Mouse (Mus musculus) embryonic facial prominence, embryonic 11.5 days (tissue): ENCODE results near the gene Mill2. TPM values are rescaled to one million over a fixed set of nuclear protein-coding genes. Genes with fewer than 3 reads are reported as not detected.

Experiments used
- ATAC-seq: fragments of 200-750 bp; cut with Nextera tagmentation; replicated peaks from 2 replicates; pipeline ENCODE4 v1.8.0; 2017; ENCODE audit warnings: low read depth; ENCODE audit not compliant: insufficient number of reproducible peaks, low FRiP score, low TSS enrichment
- DNase-seq: peaks from one replicate; pipeline ENCODE4 v3.0.0-alpha.2; 2015; ENCODE audit warnings: low spot score
- H3K27ac ChIP-seq: fragments of 300-500 bp; sonication (generic); replicated peaks from 2 replicates; pipeline ENCODE4 v1.5.1; 2014; ENCODE audit warnings: mild to moderate bottlenecking, low read depth, low read length, control low read depth
- H3K27me3 ChIP-seq: fragments of 300-500 bp; sonication (generic); 2 replicates; pipeline ENCODE4 v1.6.1; 2014; ENCODE audit warnings: mild to moderate bottlenecking, low read length, moderate library complexity, mixed read lengths; ENCODE audit not compliant: control insufficient read depth, insufficient read depth
- H3K36me3 ChIP-seq: fragments of 300-500 bp; sonication (generic); replicated peaks from 2 replicates; pipeline ENCODE4 v1.6.1; 2014; ENCODE audit warnings: low read depth, mild to moderate bottlenecking, low read length, moderate library complexity, mixed read lengths; ENCODE audit not compliant: control insufficient read depth, insufficient read depth
- H3K4me1 ChIP-seq: fragments of 300-500 bp; sonication (generic); 2 replicates; pipeline ENCODE4 v1.6.1; 2014; ENCODE audit warnings: low read length, mixed read lengths; ENCODE audit not compliant: control insufficient read depth, insufficient read depth
- H3K4me2 ChIP-seq: fragments of 300-500 bp; sonication (generic); 2 replicates; pipeline ENCODE4 v1.6.1; 2014; ENCODE audit warnings: low read depth, mild to moderate bottlenecking, control low read depth, low read length, moderate library complexity
- H3K4me3 ChIP-seq: fragments of 300-500 bp; sonication (generic); 2 replicates; pipeline ENCODE4 v1.5.1; 2014; ENCODE audit warnings: low read depth, low read length, control low read depth
- H3K9ac ChIP-seq: fragments of 300-500 bp; sonication (generic); replicated peaks from 2 replicates; pipeline ENCODE4 v1.6.1; 2014; ENCODE audit warnings: mild to moderate bottlenecking, control low read depth, low read length
- H3K9me3 ChIP-seq: fragments of 300-500 bp; sonication (generic); replicated peaks from 2 replicates; pipeline ENCODE4 v1.6.1; 2016; ENCODE audit warnings: mild to moderate bottlenecking, low read length, inconsistent platforms, mixed read lengths; ENCODE audit not compliant: control insufficient read depth
- WGBS: fragments of 180-500 bp; shearing (Covaris S2); extraction: QIAGEN DNeasy Blood & Tissue Kit; methylation state at CpG from one replicate; pipeline ENCODE4 v1.1.7; 2014; 5-methylcytosine and 5-hydroxymethylcytosine counted together
- polyA plus RNA-seq: library from polyadenylated mRNA; unstranded; fragments of >200 nt; fragmentation: Nextera tagmentation; extraction: Ambion mirVana; gene quantifications from 2 replicates; pipeline ENCODE4 v1.2.1, GENCODE M21; 2014

Gene Mill2
- polyA plus RNA-seq, 1 experiment from 2014 or later: 0.20 TPM

GRCm38 (mm10) chr7:18828592-18828991 is 11.2 kb upstream of the Mill2 start:
- Histone ChIP-seq H3K27me3 (no peaks in the 10 kb centered on the region), H3K4me2 (no peak overlapping the region), H3K9ac (no peak overlapping the region), H3K27ac (no peak overlapping the region), H3K36me3 (no peaks in the 10 kb centered on the region), H3K9me3 (no peaks in the 10 kb centered on the region), H3K4me1 (no peaks in the 10 kb centered on the region), H3K4me3 (no peak overlapping the region)
- no peak for ATAC-seq
- DNase-seq: peak; percentile 61
- WGBS: 60% methylated on average over 9 of the region's 9 CpGs

DNA sequence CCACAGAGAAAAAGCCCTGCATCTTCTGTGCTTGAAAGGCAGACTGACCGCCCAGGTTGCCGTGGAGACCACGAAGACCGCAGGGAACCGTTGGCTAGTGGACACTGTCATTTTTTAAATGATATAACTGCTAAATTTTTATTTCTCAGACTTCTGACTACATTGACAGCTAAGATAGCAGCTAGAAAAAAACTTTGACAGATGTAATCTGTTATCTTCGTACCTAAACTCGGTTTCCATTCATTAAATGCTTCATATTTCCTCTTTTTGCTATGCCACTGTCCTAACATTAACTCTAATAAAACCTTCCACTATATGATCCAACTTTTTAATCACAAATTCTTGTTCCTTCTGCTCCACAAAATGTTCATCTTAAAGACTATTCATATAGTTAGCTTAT is 10.2 kb upstream of the Mill2 start:
- Histone ChIP-seq H3K9ac (no peak overlapping the region), H3K9me3 (no peaks in the 10 kb centered on the region), H3K27ac (no peak overlapping the region), H3K27me3 (no peaks in the 10 kb centered on the region), H3K36me3 (no peaks in the 10 kb centered on the region), H3K4me1 (no peaks in the 10 kb centered on the region), H3K4me2 (no peak overlapping the region), H3K4me3 (no peak overlapping the region)
- WGBS: 87% methylated on average over 7 of the region's 7 CpGs
- DNase-seq (no peak), ATAC-seq (no peak)

- Histone ChIP-seq H3K9me3 (no peaks in the 10 kb centered on the region), H3K4me1 (no peaks in the 10 kb centered on the region), H3K27ac (no peak overlapping the region), H3K36me3 (no peaks in the 10 kb centered on the region), H3K4me2 (no peak overlapping the region), H3K4me3 (no peak overlapping the region), H3K27me3 (no peaks in the 10 kb centered on the region), H3K9ac (no peak overlapping the region)
- ATAC-seq (no peak), DNase-seq (no peak)
- WGBS: 45% methylated on average over 13 of the region's 13 CpGs
Observed at GRCm38 (mm10) chr7:18832298-18832697, 7.5 kb upstream of the Mill2 start.

- H3K27ac ChIP-seq: peak overlapping the region; percentile 35; the same call in 1 of the 2 replicates
- ATAC-seq: peak; percentile 84
- no peaks in the 10 kb centered on the region for H3K9me3 ChIP-seq
- H3K36me3 ChIP-seq: no peaks in the 10 kb centered on the region
- no peaks in the 10 kb centered on the region; the same call in 1 of the 2 replicates for H3K4me1 ChIP-seq
- H3K27me3 ChIP-seq: no peaks in the 10 kb centered on the region
- WGBS: 5% methylated on average over 14 of the region's 17 CpGs
- H3K9ac ChIP-seq: peak overlapping the region; percentile 57
- DNase-seq: peak; percentile 73
- peak overlapping the region; percentile 24 for H3K4me3 ChIP-seq
- peak overlapping the region; percentile 48 for H3K4me2 ChIP-seq
Observed at GRCm38 (mm10) chr7:18840386-18841173, 814 bp downstream of the Mill2 start.

GRCm38 (mm10) chr7:18841174-18841567 is 1.4 kb downstream of the Mill2 start:
- 88% methylated on average over 1 of the region's 1 CpGs for WGBS
- ATAC-seq (no peak; the same call in 1 of the 2 replicates), DNase-seq (no peak)
- Histone ChIP-seq H3K4me2 (no peak overlapping the region), H3K9me3 (no peaks in the 10 kb centered on the region), H3K4me3 (no peak overlapping the region), H3K36me3 (no peaks in the 10 kb centered on the region), H3K27ac (no peak overlapping the region), H3K27me3 (no peaks in the 10 kb centered on the region), H3K9ac (no peak overlapping the region), H3K4me1 (no peaks in the 10 kb centered on the region; the same call in 1 of the 2 replicates)

DNA sequence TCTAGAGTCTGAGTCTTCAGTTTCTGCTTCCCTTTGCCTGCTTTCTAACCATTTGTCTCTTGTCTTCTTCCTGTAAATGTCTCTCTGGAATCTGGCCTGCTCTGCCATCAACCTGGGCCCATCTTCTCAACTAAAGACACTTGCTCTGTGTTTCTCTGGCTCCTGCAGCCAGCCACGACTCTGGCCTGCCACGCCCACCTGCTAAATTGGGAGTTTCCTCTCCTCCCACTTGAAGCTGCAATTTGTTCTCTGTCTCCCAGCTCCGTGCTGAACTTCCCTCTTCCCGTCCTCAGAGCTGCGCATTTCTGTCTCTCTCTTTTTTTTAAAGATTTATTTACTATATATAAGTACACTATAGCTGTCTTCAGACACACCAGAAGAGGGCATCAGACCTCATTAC is 5.0 kb downstream of the Mill2 start:
- Histone ChIP-seq H3K9me3 (no peaks in the 10 kb centered on the region), H3K36me3 (no peaks in the 10 kb centered on the region), H3K27ac (no peak overlapping the region), H3K4me1 (no peaks in the 10 kb centered on the region; the same call in 1 of the 2 replicates), H3K4me2 (no peak overlapping the region), H3K27me3 (no peaks in the 10 kb centered on the region), H3K9ac (no peak overlapping the region), H3K4me3 (no peak overlapping the region)
- 46% methylated on average over 5 of the region's 5 CpGs for WGBS
- DNase-seq (no peak), ATAC-seq (no peak)

DNA sequence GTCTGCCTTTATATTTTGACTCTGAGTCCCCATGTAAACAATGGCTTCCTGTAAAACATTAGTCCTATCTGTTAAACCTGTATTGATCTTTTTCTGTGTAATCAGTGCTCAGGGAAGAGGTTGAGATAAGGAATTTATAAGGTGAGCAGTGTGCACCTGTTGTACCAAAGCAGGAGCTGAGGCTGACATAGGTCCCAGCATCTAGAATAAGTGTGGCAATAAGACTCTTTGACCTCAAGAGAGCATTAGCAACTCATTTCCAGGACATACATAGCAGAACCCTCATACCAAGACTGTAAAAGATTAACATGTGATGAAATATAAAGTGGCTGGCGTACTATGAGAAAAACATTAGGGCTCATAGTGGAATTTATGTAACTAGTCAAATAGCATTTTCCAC is 8.6 kb downstream of the Mill2 start:
- Histone ChIP-seq H3K9ac (no peak overlapping the region), H3K4me1 (no peaks in the 10 kb centered on the region), H3K27me3 (no peaks in the 10 kb centered on the region), H3K36me3 (no peaks in the 10 kb centered on the region), H3K27ac (no peak overlapping the region), H3K4me2 (no peak overlapping the region), H3K9me3 (no peaks in the 10 kb centered on the region), H3K4me3 (no peak overlapping the region)
- ATAC-seq (no peak), DNase-seq (no peak)
- 93% methylated on average over 1 of the region's 1 CpGs for WGBS

DNA sequence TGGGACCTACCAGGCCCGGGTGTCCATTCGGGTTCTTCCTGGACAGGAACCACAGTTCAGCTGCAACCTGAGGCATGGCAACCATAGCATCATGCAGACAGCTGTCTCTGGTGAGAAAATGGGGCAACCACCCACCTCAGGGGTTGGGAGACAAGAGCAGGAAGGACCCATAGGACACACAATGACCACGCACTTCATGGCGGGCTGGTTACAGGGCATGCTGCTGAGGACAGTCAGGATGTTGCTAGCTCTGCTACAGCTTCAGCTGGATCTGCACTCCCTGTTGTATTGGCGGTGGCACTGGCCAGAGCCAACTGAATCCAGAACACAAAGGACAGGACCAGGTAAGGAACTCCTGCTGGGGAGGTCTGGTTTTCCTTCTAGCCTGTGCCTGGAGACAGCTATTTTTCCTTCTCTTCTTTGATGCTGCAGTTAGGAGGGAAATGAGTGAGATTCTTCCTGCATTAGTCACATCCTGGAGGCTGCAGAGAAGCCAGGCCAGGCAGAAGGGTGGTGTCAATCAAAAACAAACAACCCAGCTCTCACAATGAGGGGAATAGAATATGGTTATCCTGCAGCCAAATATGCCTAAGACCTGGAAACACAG is 18.6 kb downstream of the Mill2 start:
- no peak overlapping the region for H3K4me2 ChIP-seq
- H3K27me3 ChIP-seq: no peaks in the 10 kb centered on the region
- H3K36me3 ChIP-seq: no peaks in the 10 kb centered on the region
- no peaks in the 10 kb centered on the region for H3K9me3 ChIP-seq
- no peak overlapping the region for H3K9ac ChIP-seq
- H3K4me3 ChIP-seq: no peak overlapping the region
- no peaks in the 10 kb centered on the region for H3K4me1 ChIP-seq
- 73% methylated on average over 5 of the region's 5 CpGs for WGBS
- DNase-seq: peak; percentile 21
- ATAC-seq: peak; percentile 52; the same call in 1 of the 2 replicates
- H3K27ac ChIP-seq: no peak overlapping the region
